Mouse (Mus musculus) small intestine, adult 2 months (tissue): ENCODE measurements around the gene Ebf1.

ENCODE experiments used
- CTCF ChIP-seq: fragments of 200-500 bp; IDR thresholded peaks from 2 replicates; pipeline ENCODE4 v1.5.1; 2012; ENCODE audit warnings: low read depth, mild to moderate bottlenecking, control low read depth, inconsistent platforms, low read length, moderate library complexity, mixed read lengths; ENCODE audit not compliant: insufficient replicate concordance, insufficient read length; ENCODE audit errors: extremely low read depth
- POLR2A ChIP-seq: fragments of 200-500 bp; IDR thresholded peaks from 2 replicates; pipeline ENCODE4 v1.6.1; 2012; ENCODE audit warnings: low read depth, mild to moderate bottlenecking, control low read depth, inconsistent platforms, low read length, moderate library complexity

- no peak for TF ChIP-seq CTCF
- TF ChIP-seq POLR2A: no peak
Observed at GRCm38 (mm10) chr11:44727821-44728220, 110.7 kb downstream of the Ebf1 start.
